Mouse (Mus musculus) ES-E14 (cell line): ENCODE measurements around the gene Fnip1.

Source experiments
- CHD2 ChIP-seq: IDR thresholded peaks from 2 replicates; pipeline ENCODE4 v1.6.1; 2014; ENCODE audit warnings: mild to moderate bottlenecking, low read depth, low read length, inconsistent platforms
- HCFC1 ChIP-seq: IDR thresholded peaks from 2 replicates; pipeline ENCODE4 v1.6.1; 2012; ENCODE audit warnings: low read length, inconsistent platforms, borderline replicate concordance; ENCODE audit not compliant: insufficient read depth
- MAFK ChIP-seq: IDR thresholded peaks from 2 replicates; pipeline ENCODE4 v1.6.1; 2014; ENCODE audit warnings: mild to moderate bottlenecking, low read depth, low read length, inconsistent platforms; ENCODE audit not compliant: insufficient read depth
- ZC3H11A ChIP-seq: IDR thresholded peaks from 2 replicates; pipeline ENCODE4 v1.6.1; 2012; ENCODE audit warnings: low read depth, mild to moderate bottlenecking, inconsistent platforms, low read length, borderline replicate concordance
- ZNF384 ChIP-seq: IDR thresholded peaks from 2 replicates; pipeline ENCODE4 v1.6.1; 2012; ENCODE audit warnings: low read depth, low read length, inconsistent platforms

DNA sequence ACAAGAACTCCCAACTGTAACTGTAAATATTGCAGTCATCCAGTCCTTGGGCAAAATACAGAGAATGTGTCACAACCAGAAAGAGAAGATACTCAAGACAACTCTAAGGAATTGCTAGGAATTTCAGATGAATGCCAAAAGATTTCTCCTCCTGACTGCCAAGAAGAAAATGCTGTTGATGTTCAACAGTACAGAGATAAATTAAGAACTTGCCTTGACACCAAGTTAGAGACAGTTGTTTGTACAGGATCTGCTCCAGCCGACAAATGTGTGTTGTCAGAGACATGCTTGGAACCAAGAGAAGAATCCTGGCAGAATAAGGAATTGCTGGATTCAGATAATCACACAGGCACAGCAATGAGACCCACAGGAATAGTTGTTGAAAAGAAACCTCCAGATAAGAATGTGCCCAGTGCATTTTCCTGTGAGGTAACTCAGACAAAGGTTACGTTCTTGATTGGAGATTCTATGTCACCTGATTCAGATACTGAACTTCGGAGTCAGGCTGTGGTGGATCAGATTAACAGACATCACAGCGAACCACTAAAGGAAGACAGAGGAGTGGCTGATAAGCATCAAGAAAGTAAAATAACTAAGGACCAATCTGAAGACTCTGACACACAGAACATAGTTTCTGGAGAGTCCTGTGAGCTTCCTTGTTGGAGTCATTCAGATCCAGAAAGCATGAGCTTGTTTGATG is 64.7 kb downstream of the Fnip1 start:
- TF ChIP-seq ZNF384: no peak
- no peak for TF ChIP-seq HCFC1
- no peak for TF ChIP-seq ZC3H11A
- TF ChIP-seq CHD2: no peak
- TF ChIP-seq MAFK: no peak
